Mouse (Mus musculus): ENCODE results near the gene Chaf1b. TPM values are rescaled to one million over a fixed set of nuclear protein-coding genes. Genes with fewer than 3 reads are reported as not detected.

The Chaf1b gene
- polyA plus RNA-seq, 1 experiment from 2014 or later, result 80.0 TPM

DNA sequence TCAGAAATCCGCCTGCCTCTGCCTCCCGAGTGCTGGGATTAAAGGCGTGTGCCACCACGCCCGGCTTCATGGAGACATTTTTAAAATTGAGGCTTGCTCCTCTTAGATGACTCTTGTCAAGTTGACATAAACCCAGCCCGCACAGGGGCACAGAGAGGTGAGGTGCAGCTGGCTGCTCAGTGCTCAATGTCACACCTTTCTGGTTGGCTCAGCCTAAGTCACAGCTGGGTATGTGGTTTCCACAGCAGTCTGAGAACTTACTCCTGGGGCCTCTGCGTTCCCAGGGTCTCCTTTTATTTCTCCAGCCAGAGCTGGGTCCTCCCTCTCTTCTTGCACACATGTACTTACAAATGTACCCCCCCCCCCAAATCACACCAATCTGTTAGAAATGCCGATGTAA, 24.5 kb downstream of the Chaf1b start:
- Histone ChIP-seq H3K4me3 (ENCODE audit: low read depth, low read length) (no peak overlapping the region), H3K4me2 (replicated peaks; ENCODE audit: low read depth, low read length) (no peak overlapping the region), H3K27ac (ENCODE audit: low read length) (no peak overlapping the region), H3K9ac (replicated peaks; ENCODE audit: low read depth, low read length) (no peak overlapping the region), H3K9me3 (ENCODE audit: control insufficient read depth, low read depth, low read length) (no peaks in the 10 kb centered on the region), H3K36me3 (ENCODE audit: control insufficient read depth, insufficient read depth, low read length) (peaks cover 6% of the 10 kb centered on the region), H3K4me1 (ENCODE audit: control insufficient read depth, insufficient read depth, low read length) (peaks cover 7% of the 10 kb centered on the region; the same call in 1 of the 2 replicates), H3K27me3 (ENCODE audit: control insufficient read depth, insufficient read depth, low read length) (no peaks in the 10 kb centered on the region)
- 88% methylated on average over 8 of the region's 8 CpGs for WGBS
- ATAC-seq (ENCODE audit: insufficient number of reproducible peaks, insufficient read depth, low FRiP score, low read depth), result no peak

DNA sequence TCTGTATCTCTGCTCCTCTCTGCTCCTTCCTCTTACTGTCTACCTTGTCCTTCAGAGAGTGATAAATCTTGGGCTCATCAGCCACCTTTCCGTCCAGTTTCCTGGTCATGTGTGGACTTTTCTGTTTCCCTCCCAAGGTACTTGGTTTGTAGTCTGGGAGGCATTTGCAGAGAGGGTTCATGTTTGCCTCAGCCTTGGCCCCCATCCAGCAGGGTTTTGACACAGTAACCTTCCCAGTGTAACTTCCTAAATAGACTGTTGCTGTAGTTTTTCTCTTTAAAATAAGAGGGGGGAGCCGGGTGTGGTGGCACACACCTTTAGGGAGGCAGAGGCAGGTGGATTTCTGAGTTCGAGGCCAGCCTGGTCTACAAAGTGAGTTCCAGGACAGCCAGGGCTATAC, 26.2 kb downstream of the Chaf1b start:
- Histone ChIP-seq H3K36me3 (ENCODE audit: control insufficient read depth, insufficient read depth, low read length) (peaks cover 5% of the 10 kb centered on the region), H3K27ac (ENCODE audit: low read length) (no peak overlapping the region), H3K4me2 (replicated peaks; ENCODE audit: low read depth, low read length) (no peak overlapping the region), H3K4me3 (ENCODE audit: low read depth, low read length) (no peak overlapping the region), H3K9me3 (ENCODE audit: control insufficient read depth, low read depth, low read length) (no peaks in the 10 kb centered on the region), H3K9ac (replicated peaks; ENCODE audit: low read depth, low read length) (no peak overlapping the region), H3K4me1 (ENCODE audit: control insufficient read depth, insufficient read depth, low read length) (peaks cover 7% of the 10 kb centered on the region; the same call in 1 of the 2 replicates), H3K27me3 (ENCODE audit: control insufficient read depth, insufficient read depth, low read length) (no peaks in the 10 kb centered on the region)
- WGBS, result 86% methylated on average over 3 of the region's 3 CpGs
- ATAC-seq (ENCODE audit: insufficient number of reproducible peaks, insufficient read depth, low FRiP score, low read depth), result no peak

DNA sequence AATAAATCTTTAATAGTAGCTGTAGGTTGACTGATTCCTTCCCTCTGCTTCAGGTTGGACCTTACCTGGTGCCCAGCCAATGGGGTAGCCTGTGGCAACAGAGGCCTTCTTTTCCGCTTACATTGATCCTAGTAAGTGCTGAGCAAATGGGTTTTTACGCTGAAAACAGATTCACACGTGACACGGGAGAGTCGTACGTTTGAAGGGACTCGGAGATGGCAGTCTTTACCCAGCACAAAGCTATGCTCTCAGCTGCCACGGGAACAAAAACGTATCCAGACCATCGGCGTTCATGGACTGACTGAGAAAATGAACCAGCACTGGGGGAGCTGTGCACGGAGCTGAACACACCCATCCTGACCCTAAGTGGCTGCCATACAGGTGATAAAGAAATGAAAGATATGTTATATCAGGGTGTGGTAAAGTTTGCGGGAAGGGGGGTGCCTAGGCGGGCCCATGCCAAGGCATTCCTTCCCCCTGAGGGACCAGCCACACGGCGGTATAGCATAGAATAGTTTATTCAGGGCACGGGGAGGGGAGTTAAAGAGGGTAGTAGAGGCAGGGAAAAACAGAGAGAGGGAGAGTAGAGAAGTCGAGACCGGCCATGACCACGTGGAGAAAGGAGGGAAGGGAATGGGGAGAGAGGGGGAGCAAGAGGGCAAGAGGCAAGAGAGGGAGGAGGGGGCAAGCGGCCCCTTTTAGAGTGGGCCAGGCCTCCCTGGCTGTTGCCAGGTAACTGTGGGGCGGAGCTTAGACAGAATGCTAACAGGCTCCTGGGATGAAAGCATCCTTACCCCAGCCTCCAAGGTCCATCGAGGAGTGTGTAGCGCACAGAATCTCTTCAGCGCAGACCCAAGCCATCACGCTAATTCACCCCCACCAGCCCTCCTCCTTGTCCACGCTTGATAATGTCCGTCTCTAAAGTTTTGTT, 27.3 kb downstream of the Chaf1b start:
- Histone ChIP-seq H3K36me3 (ENCODE audit: control insufficient read depth, insufficient read depth, low read length) (no peaks in the 10 kb centered on the region; the same call in 1 of the 2 replicates), H3K9ac (replicated peaks; ENCODE audit: low read depth, low read length) (no peak overlapping the region), H3K9me3 (ENCODE audit: control insufficient read depth, low read depth, low read length) (no peaks in the 10 kb centered on the region), H3K27me3 (ENCODE audit: control insufficient read depth, insufficient read depth, low read length) (no peaks in the 10 kb centered on the region), H3K4me3 (ENCODE audit: low read depth, low read length) (no peak overlapping the region), H3K4me2 (replicated peaks; ENCODE audit: low read depth, low read length) (0 out of 2 replicates have a peak overlapping the region, but pooled peaks have one; percentile 16), H3K4me1 (ENCODE audit: control insufficient read depth, insufficient read depth, low read length) (peaks cover 7% of the 10 kb centered on the region; the same call in 1 of the 2 replicates), H3K27ac (ENCODE audit: low read length) (peak overlapping the region; percentile 27; the same call in 1 of the 2 replicates)
- WGBS, result 59% methylated on average over 28 of the region's 28 CpGs
- peak; percentile 68 for ATAC-seq (ENCODE audit: insufficient number of reproducible peaks, insufficient read depth, low FRiP score, low read depth)

DNA sequence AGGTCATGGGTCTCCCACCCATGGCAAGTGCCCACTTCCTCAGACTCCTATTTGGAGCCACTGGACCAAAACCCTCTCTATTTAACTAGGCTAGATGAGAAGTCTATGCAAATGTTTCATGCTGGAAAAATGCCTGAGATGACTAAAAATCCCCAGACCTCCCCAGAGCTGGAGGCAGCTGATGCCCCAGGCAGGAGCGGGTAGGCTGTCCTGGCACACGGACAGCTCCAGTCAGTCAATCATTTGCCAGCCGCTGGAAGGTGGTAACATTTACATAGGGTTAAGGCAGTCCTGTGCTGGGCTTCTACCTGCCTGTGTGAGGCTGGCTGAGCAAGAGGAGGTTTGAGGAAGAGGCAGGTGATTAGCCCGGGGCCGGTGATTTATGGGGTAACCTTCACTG, 28.5 kb downstream of the Chaf1b start:
- Histone ChIP-seq H3K4me1 (ENCODE audit: control insufficient read depth, insufficient read depth, low read length) (peaks cover 2% of the 10 kb centered on the region; the same call in 1 of the 2 replicates), H3K27me3 (ENCODE audit: control insufficient read depth, insufficient read depth, low read length) (no peaks in the 10 kb centered on the region), H3K9ac (replicated peaks; ENCODE audit: low read depth, low read length) (no peak overlapping the region), H3K27ac (ENCODE audit: low read length) (no peak overlapping the region), H3K36me3 (ENCODE audit: control insufficient read depth, insufficient read depth, low read length) (no peaks in the 10 kb centered on the region; the same call in 1 of the 2 replicates), H3K4me3 (ENCODE audit: low read depth, low read length) (no peak overlapping the region), H3K9me3 (ENCODE audit: control insufficient read depth, low read depth, low read length) (no peaks in the 10 kb centered on the region), H3K4me2 (replicated peaks; ENCODE audit: low read depth, low read length) (no peak overlapping the region)
- ATAC-seq (ENCODE audit: insufficient number of reproducible peaks, insufficient read depth, low FRiP score, low read depth), result no peak
- WGBS, result 38% methylated on average over 5 of the region's 5 CpGs

DNA sequence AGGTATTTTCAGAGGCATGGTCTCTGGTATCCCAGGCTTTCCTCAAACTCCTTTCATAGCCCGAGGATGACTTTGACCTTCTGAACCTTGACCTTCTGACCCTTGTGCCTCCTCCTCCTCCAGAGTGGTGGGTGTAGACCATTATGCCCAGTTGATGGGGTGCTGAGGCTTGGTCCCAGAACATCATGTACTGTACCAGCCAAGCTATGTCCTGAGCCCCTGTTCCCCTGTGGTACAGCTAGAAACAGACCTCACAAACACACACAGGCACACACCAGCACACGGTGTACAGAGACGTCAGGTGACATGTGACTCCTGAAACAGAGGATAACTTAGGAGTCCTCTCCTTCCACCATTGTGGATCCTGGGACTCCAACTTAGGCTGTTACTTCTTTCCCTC, 29.1 kb downstream of the Chaf1b start:
- Histone ChIP-seq H3K27ac (ENCODE audit: low read length) (no peak overlapping the region), H3K9me3 (ENCODE audit: control insufficient read depth, low read depth, low read length) (no peaks in the 10 kb centered on the region), H3K4me3 (ENCODE audit: low read depth, low read length) (no peak overlapping the region), H3K4me1 (ENCODE audit: control insufficient read depth, insufficient read depth, low read length) (peaks cover 2% of the 10 kb centered on the region; the same call in 1 of the 2 replicates), H3K9ac (replicated peaks; ENCODE audit: low read depth, low read length) (no peak overlapping the region), H3K36me3 (ENCODE audit: control insufficient read depth, insufficient read depth, low read length) (no peaks in the 10 kb centered on the region), H3K27me3 (ENCODE audit: control insufficient read depth, insufficient read depth, low read length) (no peaks in the 10 kb centered on the region), H3K4me2 (replicated peaks; ENCODE audit: low read depth, low read length) (no peak overlapping the region)
- ATAC-seq (ENCODE audit: insufficient number of reproducible peaks, insufficient read depth, low FRiP score, low read depth), result no peak
- WGBS, result 65% methylated on average over 3 of the region's 3 CpGs

DNA sequence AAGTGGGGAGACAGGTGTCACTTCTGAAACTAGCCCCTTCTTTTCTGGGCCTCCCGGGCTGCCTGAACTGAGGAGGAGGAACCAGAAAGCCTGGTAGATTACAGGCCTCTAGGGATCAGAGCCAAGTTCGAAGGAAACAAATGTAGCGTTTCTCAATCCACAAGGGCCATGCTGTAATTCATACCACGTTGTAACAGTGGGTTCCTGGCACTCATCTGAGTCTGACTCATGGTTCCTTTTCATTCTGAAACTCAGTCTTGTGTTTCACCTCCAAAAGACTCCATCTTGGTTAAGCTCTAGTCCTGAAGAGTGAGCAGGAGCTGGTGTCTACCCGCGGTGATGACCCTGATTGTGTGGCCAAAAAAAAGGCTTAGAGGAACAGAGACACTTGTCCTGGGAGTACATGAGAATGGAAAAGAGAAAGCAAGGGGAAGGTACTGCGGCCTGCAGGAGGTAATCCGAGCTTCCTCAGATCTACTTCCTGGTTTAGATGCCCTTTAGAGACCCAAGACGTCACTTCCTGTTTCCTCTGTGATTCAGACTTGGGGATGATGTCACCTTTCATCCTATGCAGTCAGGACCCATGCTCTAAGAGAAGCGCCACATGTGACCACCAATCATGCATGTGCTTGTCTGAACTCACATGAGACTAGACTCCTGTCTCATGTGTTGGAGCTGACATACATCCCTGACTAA, 30.3 kb downstream of the Chaf1b start:
- no peaks in the 10 kb centered on the region for H3K36me3 ChIP-seq (ENCODE audit: control insufficient read depth, insufficient read depth, low read length)
- no peak overlapping the region for H3K4me3 ChIP-seq (ENCODE audit: low read depth, low read length)
- H3K4me1 ChIP-seq (ENCODE audit: control insufficient read depth, insufficient read depth, low read length), result peaks cover 2% of the 10 kb centered on the region; the same call in 1 of the 2 replicates
- no peak for ATAC-seq (ENCODE audit: insufficient number of reproducible peaks, insufficient read depth, low FRiP score, low read depth)
- no peaks in the 10 kb centered on the region for H3K9me3 ChIP-seq (ENCODE audit: control insufficient read depth, low read depth, low read length)
- no peak overlapping the region for H3K9ac ChIP-seq (replicated peaks; ENCODE audit: low read depth, low read length)
- no peaks in the 10 kb centered on the region for H3K27me3 ChIP-seq (ENCODE audit: control insufficient read depth, insufficient read depth, low read length)
- WGBS, result 76% methylated on average over 10 of the region's 10 CpGs
- H3K4me2 ChIP-seq (replicated peaks; ENCODE audit: low read depth, low read length), result no peak overlapping the region
- no peak overlapping the region for H3K27ac ChIP-seq (ENCODE audit: low read length)

DNA sequence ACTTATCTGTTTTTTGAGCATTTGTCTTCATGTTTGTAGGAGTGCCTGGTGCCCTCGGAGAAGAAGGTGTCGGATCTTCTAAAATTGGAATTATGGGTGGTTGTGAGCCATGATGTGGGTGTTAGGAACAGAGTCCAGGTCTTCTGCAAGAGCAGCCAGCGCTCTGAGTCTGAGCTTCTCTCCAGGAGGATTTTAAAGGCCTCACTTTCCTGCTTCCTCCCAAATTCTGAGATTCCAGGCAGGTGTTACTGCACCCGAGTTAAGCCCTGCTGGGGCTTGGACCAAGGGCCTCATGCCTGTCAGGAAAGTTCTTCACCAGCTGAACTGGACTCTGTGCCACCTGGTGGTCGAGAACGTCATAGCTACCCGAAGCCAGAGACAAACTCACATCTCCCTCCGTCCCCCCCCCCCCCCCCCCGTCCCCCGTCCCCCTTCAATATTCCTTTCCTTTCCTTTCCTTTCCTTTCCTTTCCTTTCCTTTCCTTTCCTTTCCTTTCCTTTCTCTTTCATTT, 31.7 kb downstream of the Chaf1b start:
- Histone ChIP-seq H3K4me3 (ENCODE audit: low read depth, low read length) (no peak overlapping the region), H3K36me3 (ENCODE audit: control insufficient read depth, insufficient read depth, low read length) (no peaks in the 10 kb centered on the region), H3K4me1 (ENCODE audit: control insufficient read depth, insufficient read depth, low read length) (peaks cover 2% of the 10 kb centered on the region; the same call in 1 of the 2 replicates), H3K27me3 (ENCODE audit: control insufficient read depth, insufficient read depth, low read length) (no peaks in the 10 kb centered on the region), H3K4me2 (replicated peaks; ENCODE audit: low read depth, low read length) (no peak overlapping the region), H3K9ac (replicated peaks; ENCODE audit: low read depth, low read length) (no peak overlapping the region), H3K27ac (ENCODE audit: low read length) (no peak overlapping the region), H3K9me3 (ENCODE audit: control insufficient read depth, low read depth, low read length) (no peaks in the 10 kb centered on the region)
- 35% methylated on average over 9 of the region's 10 CpGs for WGBS
- ATAC-seq (ENCODE audit: insufficient number of reproducible peaks, insufficient read depth, low FRiP score, low read depth), result no peak
